Mouse (Mus musculus): ENCODE results near the gene Mogat2. TPM values are rescaled to one million over a fixed set of nuclear protein-coding genes. Genes with fewer than 3 reads are reported as not detected.

Gene Mogat2
- total RNA-seq, 2 experiments from 2014 or later = 0.16 to 1.5 TPM

Other genes starting within 250 kb of the Mogat2 start
- 10 to 100 TPM; 31.2 to 36.3 TPM for gene Uvrag, start 97.5 kb downstream of the Mogat2 start, total RNA-seq (2021)
- 100 to 1,000 TPM; 307 to 556 TPM for gene Dgat2, start 55.9 kb downstream of the Mogat2 start, total RNA-seq (2021)
- 1 to 10 TPM; 7.6 to 7.9 TPM for gene Map6, start 28.8 kb upstream of the Mogat2 start, total RNA-seq (2021)
- 100 to 1,000 TPM; 266 to 469 TPM for gene Serpinh1, start 114.6 kb upstream of the Mogat2 start, total RNA-seq (2021)
- 1 to 10 TPM; 7.5 to 7.6 TPM for gene Gdpd5, start 142.8 kb upstream of the Mogat2 start, total RNA-seq (2021)
- gene Klhl35, start 227.4 kb upstream of the Mogat2 start, total RNA-seq (2021) = under 1 TPM; 0.50 to 0.63 TPM
- gene Rps3, start 245.1 kb upstream of the Mogat2 start, total RNA-seq (2021) = 100 to 1,000 TPM; 549 to 598 TPM

Measured in adrenal gland, postnatal 36 days (tissue).